ENCODE assay signal across 8 mouse cellular contexts in genomic region chr11:77078273-77079134, GRCm38 (mm10). TPM values are rescaled to one million over a fixed set of nuclear protein-coding genes. Genes with fewer than 3 reads are reported as not detected.
DNase-seq lines count a peak whose midpoint lies in the region; ATAC-seq lines count a peak whose summit lies in the region.

Gene Nsrp1, minus strand, starts transcription at chr11:77078435.

- peak; percentile 89 for ATAC-seq in heart, embryonic 14.5 days (ENCODE audit: insufficient number of reproducible peaks, insufficient read depth, low FRiP score, low read depth)
- peak; percentile 99 for ATAC-seq in liver, embryonic 13.5 days (ENCODE audit: low read depth)
- peak; percentile 99 for ATAC-seq in stomach, embryonic 16.5 days (ENCODE audit: insufficient read depth, low FRiP score)

- H3K4me1 ChIP-seq in brown adipose tissue, adult 24 weeks (ENCODE audit: control insufficient read depth, insufficient read depth, insufficient read length, low read length) = peaks cover 2% of the 10 kb centered on the region; the same call in 1 of the 2 replicates
- 0 out of 4 replicates have a peak, but pooled peaks cover 0 to 2% of the 10 kb centered on the region in 2 experiments for H3K4me1 ChIP-seq in heart, embryonic 14.5 days (ENCODE audit: control insufficient read depth in 2 of 2, insufficient read depth in 2 of 2, low read length in 2 of 2)
- peaks cover 15% of the 10 kb centered on the region for H3K4me1 ChIP-seq in liver, embryonic 13.5 days (replicated peaks)
- H3K4me1 ChIP-seq in stomach, embryonic 16.5 days (ENCODE audit: control insufficient read depth, insufficient read depth, low read length) = no peaks in the 10 kb centered on the region

- H3K36me3 ChIP-seq in heart, embryonic 14.5 days (ENCODE audit: control insufficient read depth, insufficient read depth, low read length) = peaks cover 30% of the 10 kb centered on the region
- peaks cover 26% of the 10 kb centered on the region for H3K36me3 ChIP-seq in liver, embryonic 13.5 days
- H3K36me3 ChIP-seq in stomach, embryonic 16.5 days (ENCODE audit: control insufficient read depth, insufficient read depth, low read length) = peaks cover 3% of the 10 kb centered on the region; the same call in 1 of the 2 replicates

- 3% methylated on average over 48 of the region's 48 CpGs for WGBS in heart, embryonic 14.5 days
- WGBS in liver, embryonic 13.5 days (ENCODE audit: insufficient replicate concordance) = 4% methylated on average over 48 of the region's 48 CpGs
- 4% methylated on average over 48 of the region's 48 CpGs for WGBS in stomach, embryonic 16.5 days

- H3K4me3 ChIP-seq in brown adipose tissue, adult 24 weeks (ENCODE audit: insufficient read depth, low read depth, low read length) = peak within 1 kb of the TSS; percentile 89
- H3K4me3 ChIP-seq in heart, embryonic 14.5 days (ENCODE audit: control insufficient read depth in 1 of 2, insufficient read depth in 1 of 2, low read depth in 1 of 2, low read length in 2 of 2) = peak within 1 kb of the TSS; percentile 74 to 89
- H3K4me3 ChIP-seq in liver, embryonic 13.5 days (replicated peaks) = peak within 1 kb of the TSS; percentile 88
- peak within 1 kb of the TSS; percentile 94 for H3K4me3 ChIP-seq in stomach, embryonic 16.5 days (replicated peaks; ENCODE audit: low read length)

- H3K4me2 ChIP-seq in heart, embryonic 14.5 days (ENCODE audit: low read length) = peak within 1 kb of the TSS; percentile 77
- H3K4me2 ChIP-seq in liver, embryonic 13.5 days = peak within 1 kb of the TSS; percentile 89
- H3K4me2 ChIP-seq in stomach, embryonic 16.5 days (ENCODE audit: low read depth, low read length) = peak within 1 kb of the TSS; percentile 91

- peak within 1 kb of the TSS; percentile 88 for H3K27ac ChIP-seq in brown adipose tissue, adult 24 weeks (replicated peaks; ENCODE audit: low read depth, low read length)
- H3K27ac ChIP-seq in heart, embryonic 14.5 days (replicated peaks in 1 of 2; ENCODE audit: control insufficient read depth in 1 of 2, insufficient read depth in 1 of 2, low read depth in 2 of 2, low read length in 2 of 2) = peak within 1 kb of the TSS; percentile 77 to 86
- peak within 1 kb of the TSS; percentile 81 for H3K27ac ChIP-seq in liver, embryonic 13.5 days
- peak within 1 kb of the TSS; percentile 81 for H3K27ac ChIP-seq in stomach, embryonic 16.5 days (ENCODE audit: low read length)

- no peaks in the 10 kb centered on the region for H3K9me3 ChIP-seq in heart, embryonic 14.5 days (ENCODE audit: control insufficient read depth, low read length)
- no peaks in the 10 kb centered on the region for H3K9me3 ChIP-seq in liver, embryonic 13.5 days (replicated peaks)
- no peaks in the 10 kb centered on the region for H3K9me3 ChIP-seq in stomach, embryonic 16.5 days (replicated peaks; ENCODE audit: control insufficient read depth, low read length)

- peaks cover 8% of the 10 kb centered on the region for H3K27me3 ChIP-seq in heart, embryonic 14.5 days (ENCODE audit: control insufficient read depth, insufficient read depth, low read length)
- H3K27me3 ChIP-seq in liver, embryonic 13.5 days = peaks cover 8% of the 10 kb centered on the region
- 0 out of 2 replicates have a peak, but pooled peaks cover 3% of the 10 kb centered on the region for H3K27me3 ChIP-seq in stomach, embryonic 16.5 days (ENCODE audit: control insufficient read depth, insufficient read depth, low read length)

- peak; percentile 97 for DNase-seq in CD4-positive, CD25-positive, alpha-beta regulatory T cell, adult 2 months (ENCODE audit: low read depth, low spot score)
- DNase-seq in fat pad, adult 2 months (ENCODE audit: extremely low read depth, low read depth, low spot score) = peak; percentile 30
- DNase-seq in kidney, postnatal 14 days = peak; percentile 95
- DNase-seq in liver, embryonic 13.5 days = peak; percentile 86
- DNase-seq in neural tube, embryonic 10.5 days (ENCODE audit: extremely low spot score, low spot score) = peak; percentile 96

- peak within 1 kb of the TSS; percentile 92 for H3K9ac ChIP-seq in heart, embryonic 14.5 days (ENCODE audit: low read length)
- H3K9ac ChIP-seq in liver, embryonic 13.5 days = peak within 1 kb of the TSS; percentile 84
- peak within 1 kb of the TSS; percentile 88 for H3K9ac ChIP-seq in stomach, embryonic 16.5 days (ENCODE audit: low read length)

RNA-seq across cellular contexts. Expression of gene Nsrp1, which starts in this region (rescaled TPM):
- 10.3 and 12.1 TPM in 2 replicates for polyA plus RNA-seq in brown adipose tissue, adult 24 weeks (2012; ENCODE audit: insufficient read depth, insufficient read length, missing spikeins)
- polyA plus RNA-seq in heart, embryonic 14.5 days (2014; fragmentation: Nextera tagmentation; extraction: Ambion mirVana) = 44.6 and 48.0 TPM in 2 replicates
- 31.9 and 38.4 TPM in 2 replicates for polyA plus RNA-seq in liver, embryonic 13.5 days (2015; fragmentation: Nextera tagmentation; extraction: Ambion mirVana)
- polyA plus RNA-seq in stomach, embryonic 16.5 days (2015; fragmentation: Nextera tagmentation; extraction: Ambion mirVana) = 50.5 and 57.0 TPM in 2 replicates

Comparison
In these comparisons a context has a peak if more than half of its experiments do, and no peak if none do; other contexts are left out.
1. Peak in every context shown above with its lines: DNase-seq, ATAC-seq, H3K4me3 ChIP-seq and H3K27ac ChIP-seq.
2. DNase-seq: peak in every context shown above with its lines; median percentile 97 in CD4-positive, CD25-positive, alpha-beta regulatory T cell, adult 2 months; 96 in neural tube, embryonic 10.5 days; 95 in kidney, postnatal 14 days; 86 in liver, embryonic 13.5 days; 30 in fat pad, adult 2 months.